Mouse (Mus musculus): ENCODE measurements around the gene Arhgdib. TPM values are rescaled to one million over a fixed set of nuclear protein-coding genes. Genes with fewer than 3 reads are reported as not detected.

Arhgdib gene
- total and polyA plus RNA-seq, 3 experiments, result 321 to 1,150 (median 355) TPM

GRCm38 (mm10) chr6:136917885-136918284, 23.8 kb downstream of the Arhgdib start:
- in situ Hi-C loops (cut with MboI; ENCODE audit: low pct_ligation_motif_present, low pct_unique_long_range_greater_than_20kb, low sequenced_read_pairs), result no loop called here
- H3K4me3 ChIP-seq (replicated peaks in 1 of 3; ENCODE audit: low read depth in 2 of 3, low read length in 2 of 3, poor library complexity in 1 of 3), result no peak overlapping the region
- H3K36me3 ChIP-seq (replicated peaks in 1 of 2; ENCODE audit: control insufficient read depth in 1 of 2, insufficient read depth in 1 of 2, low read length in 1 of 2), result peaks cover 17 to 69% of the 10 kb centered on the region in 2 experiments
- H3K9me3 ChIP-seq (replicated peaks; ENCODE audit: low read length), result no peaks in the 10 kb centered on the region
- no peak for DNase-seq (ENCODE audit: extremely low read depth)
- dilution Hi-C loops (cut with MboI; ENCODE audit: extremely low pct_ligation_motif_present, extremely low pct_unique_long_range_greater_than_20kb, low sequenced_read_pairs), result no loop called here
- TF ChIP-seq CHD2 (IDR thresholded peaks at IDR 0.05; ENCODE audit: low read length) (no peak), IRF4 (IDR thresholded peaks at IDR 0.05; ENCODE audit: low read depth, low read length) (no peak), RCOR1 (conservative IDR thresholded peaks at IDR 0.05; ENCODE audit: low read depth, low read length) (no peak), ETS1 (conservative IDR thresholded peaks at IDR 0.05; ENCODE audit: low read depth, low read length) (no peak), ZKSCAN1 (IDR thresholded peaks at IDR 0.05; ENCODE audit: borderline replicate concordance, low read depth, low read length) (no peak), EP300 (IDR thresholded peaks at IDR 0.05; ENCODE audit: low read length) (no peak), GABPA (IDR thresholded peaks at IDR 0.05; ENCODE audit: insufficient replicate concordance, low read depth, low read length) (no peak), JUND (conservative IDR thresholded peaks at IDR 0.05; ENCODE audit: low read depth, low read length) (no peak), RAD21 (IDR thresholded peaks at IDR 0.05; ENCODE audit: low read depth, low read length) (no peak), USF1 (IDR thresholded peaks at IDR 0.05; ENCODE audit: low read depth, low read length) (no peak), BHLHE40 (IDR thresholded peaks at IDR 0.05; ENCODE audit: low read depth, low read length) (no peak), UBTF (IDR thresholded peaks at IDR 0.05; ENCODE audit: low read depth, low read length) (no peak), E2F4 (IDR thresholded peaks at IDR 0.05; ENCODE audit: insufficient replicate concordance, low read depth, low read length) (no peak), MAFK (IDR thresholded peaks at IDR 0.05; ENCODE audit: insufficient replicate concordance, low read length) (no peak), JUN (IDR thresholded peaks at IDR 0.05; ENCODE audit: insufficient read depth, low read depth, low read length) (no peak), ZMIZ1 (IDR thresholded peaks at IDR 0.05; ENCODE audit: low read depth, low read length) (no peak), POLR2AphosphoS2 (IDR thresholded peaks at IDR 0.05; ENCODE audit: low read depth, low read length) (no peak)
- no peaks in the 10 kb centered on the region for H3K79me2 ChIP-seq (replicated peaks; ENCODE audit: control insufficient read depth, extremely low read depth, insufficient read depth, poor library complexity, severe bottlenecking)
- H3K4me2 ChIP-seq (ENCODE audit: insufficient read depth, low read depth, poor library complexity, severe bottlenecking), result no peak overlapping the region
- H3K27ac ChIP-seq (ENCODE audit: insufficient read depth, low read depth), result no peak overlapping the region
- no peak overlapping the region for H3K9ac ChIP-seq (ENCODE audit: insufficient read depth, low read depth)
- peaks cover 0 to 23% of the 10 kb centered on the region in 2 experiments; a peak in 2 of 4 replicates for H3K4me1 ChIP-seq (ENCODE audit: control insufficient read depth in 1 of 2, insufficient read depth in 2 of 2)
- H3K27me3 ChIP-seq (replicated peaks), result no peaks in the 10 kb centered on the region

DNA sequence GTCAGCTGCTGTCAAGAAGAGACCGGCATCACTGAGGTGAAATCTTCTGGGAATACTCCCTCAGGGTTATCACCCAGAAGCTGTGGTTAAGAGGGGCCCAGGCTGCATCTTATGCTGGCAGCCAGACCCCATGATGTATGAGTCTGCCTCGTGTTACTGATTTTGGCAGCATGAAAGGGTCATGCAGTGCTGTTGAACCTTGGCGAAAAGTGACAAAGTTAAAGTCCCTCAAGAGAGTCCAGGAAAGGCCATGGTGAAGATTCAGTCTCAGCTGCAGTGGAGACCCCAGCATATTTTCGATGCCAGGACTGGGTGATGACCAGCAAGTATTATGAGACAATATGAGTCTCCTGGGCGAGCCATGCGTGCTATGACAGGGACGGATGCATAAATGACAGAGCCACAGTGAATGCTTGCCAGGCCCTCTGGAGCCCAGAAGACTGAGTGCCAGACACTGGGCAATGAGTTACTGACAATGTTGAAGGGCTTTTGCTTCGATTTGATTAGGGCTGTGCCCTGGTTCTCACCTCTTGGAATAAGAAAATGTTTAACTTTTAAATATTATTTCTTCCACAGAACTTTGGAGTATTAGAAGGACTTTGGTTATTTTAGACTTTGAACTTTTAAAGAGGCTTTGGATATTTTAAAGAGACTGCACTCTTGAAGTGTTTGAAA, 25.8 kb downstream of the Arhgdib start:
- Histone ChIP-seq H3K4me3 (replicated peaks in 1 of 3; ENCODE audit: low read depth in 2 of 3, low read length in 2 of 3, poor library complexity in 1 of 3) (no peak overlapping the region), H3K4me1 (ENCODE audit: control insufficient read depth in 1 of 2, insufficient read depth in 2 of 2) (peaks cover 0 to 22% of the 10 kb centered on the region in 2 experiments; a peak in 2 of 4 replicates), H3K9me3 (replicated peaks; ENCODE audit: low read length) (no peaks in the 10 kb centered on the region), H3K9ac (ENCODE audit: insufficient read depth, low read depth) (no peak overlapping the region), H3K27me3 (replicated peaks) (no peaks in the 10 kb centered on the region), H3K79me2 (replicated peaks; ENCODE audit: control insufficient read depth, extremely low read depth, insufficient read depth, poor library complexity, severe bottlenecking) (no peaks in the 10 kb centered on the region), H3K36me3 (replicated peaks in 1 of 2; ENCODE audit: control insufficient read depth in 1 of 2, insufficient read depth in 1 of 2, low read length in 1 of 2) (peaks cover 22 to 73% of the 10 kb centered on the region in 2 experiments), H3K4me2 (ENCODE audit: insufficient read depth, low read depth, poor library complexity, severe bottlenecking) (no peak overlapping the region), H3K27ac (ENCODE audit: insufficient read depth, low read depth) (no peak overlapping the region)
- DNase-seq (ENCODE audit: extremely low read depth), result no peak
- TF ChIP-seq ETS1 (conservative IDR thresholded peaks at IDR 0.05; ENCODE audit: low read depth, low read length) (no peak), EP300 (IDR thresholded peaks at IDR 0.05; ENCODE audit: low read length) (no peak), UBTF (IDR thresholded peaks at IDR 0.05; ENCODE audit: low read depth, low read length) (no peak), HCFC1 (IDR thresholded peaks at IDR 0.05; ENCODE audit: low read depth, low read length) (no peak), ZC3H11A (IDR thresholded peaks at IDR 0.05; ENCODE audit: low read depth, low read length) (no peak), MXI1 (IDR thresholded peaks at IDR 0.05; ENCODE audit: low read depth, low read length) (no peak), KAT2A (IDR thresholded peaks at IDR 0.05; ENCODE audit: insufficient replicate concordance, low read length) (no peak), JUND (conservative IDR thresholded peaks at IDR 0.05; ENCODE audit: low read depth, low read length) (no peak), ZNF384 (IDR thresholded peaks at IDR 0.05; ENCODE audit: low read depth, low read length) (no peak), POLR2A (IDR thresholded peaks at IDR 0.05; ENCODE audit: low read depth, low read length) (no peak), GABPA (IDR thresholded peaks at IDR 0.05; ENCODE audit: insufficient replicate concordance, low read depth, low read length) (no peak), RCOR1 (conservative IDR thresholded peaks at IDR 0.05; ENCODE audit: low read depth, low read length) (no peak), ZKSCAN1 (IDR thresholded peaks at IDR 0.05; ENCODE audit: borderline replicate concordance, low read depth, low read length) (no peak), JUN (IDR thresholded peaks at IDR 0.05; ENCODE audit: insufficient read depth, low read depth, low read length) (no peak), TBP (conservative IDR thresholded peaks at IDR 0.05; ENCODE audit: low read depth, low read length) (no peak), CTCF (conservative IDR thresholded peaks at IDR 0.05 in 1 of 2, IDR thresholded peaks at IDR 0.05 in 1 of 2; ENCODE audit: low read depth in 2 of 2, low read length in 2 of 2) (no peak), SIN3A (IDR thresholded peaks at IDR 0.05; ENCODE audit: low read length) (no peak), MAZ (IDR thresholded peaks at IDR 0.05; ENCODE audit: low read depth, low read length) (no peak), TCF12 (IDR thresholded peaks at IDR 0.05; ENCODE audit: low read depth, low read length) (no peak), NELFE (IDR thresholded peaks at IDR 0.05; ENCODE audit: low read depth, low read length) (no peak)
- dilution Hi-C loops (cut with MboI; ENCODE audit: extremely low pct_ligation_motif_present, extremely low pct_unique_long_range_greater_than_20kb, low sequenced_read_pairs) (no loop called here), in situ Hi-C loops (cut with MboI; ENCODE audit: low pct_ligation_motif_present, low pct_unique_long_range_greater_than_20kb, low sequenced_read_pairs) (no loop called here)
